Mouse (Mus musculus) natural killer cell, adult 2 months (primary cell): ENCODE data around the gene Mttp.

ENCODE experiments used
- DNase-seq, 2 experiments: peaks; one replicate each; pipeline ENCODE4 v3.0.0; 2022; ENCODE audit warnings: low spot score in 2 of 2

Gene Mttp

DNA sequence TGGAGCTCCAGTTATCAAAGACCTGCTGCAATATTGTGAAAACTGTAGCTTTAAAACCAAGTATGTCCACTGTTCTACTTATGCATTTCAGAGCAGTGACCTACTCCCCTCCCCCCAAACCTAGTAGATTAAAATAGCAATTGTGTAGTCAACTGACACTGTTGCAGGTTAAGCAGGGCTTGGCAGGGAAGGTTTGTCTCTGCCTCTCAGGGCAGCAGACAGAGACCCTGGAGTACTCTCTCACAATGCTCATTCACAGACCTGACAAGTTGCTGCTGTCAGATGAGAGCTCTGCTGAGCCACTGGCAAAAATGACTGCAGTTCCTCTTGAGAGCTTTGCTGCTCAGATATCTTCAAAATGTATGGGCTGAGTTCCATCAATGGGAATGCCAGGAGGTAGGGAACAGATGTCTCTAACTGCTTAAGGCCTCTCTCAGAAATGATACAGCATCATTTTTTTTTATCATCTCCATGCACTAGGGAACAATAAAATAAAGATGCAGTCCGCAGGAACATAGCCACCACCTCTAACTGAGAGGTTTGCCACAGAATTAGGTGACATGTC, 61.6 kb downstream of the Mttp start:
- no peak for DNase-seq

DNA sequence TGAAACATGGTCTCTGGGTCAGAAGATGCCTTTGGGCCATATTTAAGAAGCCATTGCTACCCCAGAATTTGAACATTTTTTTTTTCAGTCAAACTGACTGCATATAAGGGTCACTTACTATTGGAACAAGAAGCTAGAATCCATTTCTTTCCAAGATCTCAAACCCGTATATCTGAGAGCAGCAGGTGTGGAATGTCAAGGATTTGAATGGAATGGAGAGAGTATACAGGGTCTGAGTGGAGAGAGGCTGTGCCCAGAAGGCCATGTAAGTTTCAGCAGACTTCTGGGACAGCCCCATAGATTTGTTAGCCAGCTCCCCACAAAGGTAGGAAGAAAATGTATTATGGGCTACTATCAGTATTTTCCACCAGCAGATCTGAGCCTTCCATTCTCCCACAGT, 66.1 kb downstream of the Mttp start:
- no peak for DNase-seq

DNA sequence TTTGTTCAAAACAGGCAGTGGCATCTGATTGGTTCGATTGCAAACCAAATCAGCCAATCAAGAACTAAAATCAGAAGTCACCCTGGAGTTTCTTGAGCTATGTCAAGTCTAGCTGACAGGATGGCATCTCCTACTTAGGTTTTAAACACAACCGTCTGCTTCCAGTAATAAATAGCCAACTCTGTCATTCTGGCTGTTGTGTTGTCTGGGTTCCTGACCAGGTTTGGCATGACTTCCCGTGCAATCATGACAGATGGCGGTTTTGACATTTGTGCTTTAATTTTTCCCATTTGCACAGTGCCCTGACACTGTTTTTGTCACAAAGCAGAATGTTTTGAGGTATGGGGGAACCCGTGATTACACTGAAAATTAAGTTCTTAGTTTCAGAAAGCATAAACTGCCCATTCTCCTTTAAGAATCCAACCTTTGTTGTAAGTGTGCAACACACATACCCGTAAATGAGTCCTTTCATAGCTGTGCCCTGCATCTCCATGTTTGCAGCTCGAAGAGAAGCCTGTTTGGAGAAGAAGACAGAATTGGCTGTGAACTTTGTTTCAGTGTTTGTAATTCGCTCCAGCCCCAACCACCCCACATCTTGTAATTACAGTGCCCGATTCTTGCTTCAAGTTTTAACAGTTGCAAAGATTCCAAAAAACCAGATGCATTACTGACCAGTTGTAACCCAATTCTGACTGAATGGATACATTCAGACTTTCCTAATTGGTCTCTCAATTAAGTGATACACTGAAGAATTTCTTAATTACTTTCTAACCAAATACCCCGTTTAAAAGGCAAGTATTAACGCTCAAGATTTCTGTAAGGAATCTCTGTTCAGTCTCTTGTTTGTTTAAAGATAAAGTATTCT, 67.1 kb downstream of the Mttp start:
- DNase-seq: no peak

DNA sequence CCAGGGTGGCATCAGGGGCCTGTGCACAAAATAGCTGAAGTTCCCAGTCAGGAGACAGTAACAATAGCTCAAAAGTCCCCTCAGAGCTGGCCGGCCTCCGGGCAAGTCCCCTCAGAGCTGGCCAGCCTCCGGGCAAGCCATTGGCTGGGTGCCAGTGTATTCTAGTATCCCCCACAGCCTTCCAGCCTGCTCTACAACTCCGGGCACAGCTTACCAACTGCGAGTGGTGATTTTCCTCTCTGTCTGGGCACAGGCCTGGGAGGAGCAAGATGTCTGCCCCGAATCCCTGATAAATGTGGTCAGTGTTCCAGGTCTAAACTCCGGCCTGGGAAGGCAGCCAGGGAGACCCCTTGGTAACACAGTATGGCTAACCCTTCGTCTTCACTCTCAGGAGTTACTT, 69.6 kb downstream of the Mttp start:
- DNase-seq: no peak

DNA sequence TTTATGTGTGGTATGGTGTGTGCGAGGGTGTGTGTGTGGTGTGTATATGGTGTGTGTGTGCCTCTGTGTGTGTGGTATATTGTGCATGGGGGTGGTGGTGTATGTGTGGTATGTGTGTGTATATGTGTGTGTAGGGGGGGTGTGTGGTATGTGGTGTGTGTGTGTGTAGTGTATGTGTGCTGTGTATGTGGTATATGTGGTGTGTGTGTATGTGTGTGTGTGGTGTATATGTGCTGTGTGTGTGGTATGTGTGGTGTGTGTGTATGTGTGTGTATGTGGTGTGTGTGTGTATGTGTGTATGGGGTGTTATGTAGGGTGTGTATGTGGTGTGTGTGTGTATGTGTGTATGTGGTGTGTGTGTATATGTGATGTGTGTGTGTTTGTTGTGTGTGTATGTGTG, 70.6 kb downstream of the Mttp start:
- DNase-seq: no peak

DNA sequence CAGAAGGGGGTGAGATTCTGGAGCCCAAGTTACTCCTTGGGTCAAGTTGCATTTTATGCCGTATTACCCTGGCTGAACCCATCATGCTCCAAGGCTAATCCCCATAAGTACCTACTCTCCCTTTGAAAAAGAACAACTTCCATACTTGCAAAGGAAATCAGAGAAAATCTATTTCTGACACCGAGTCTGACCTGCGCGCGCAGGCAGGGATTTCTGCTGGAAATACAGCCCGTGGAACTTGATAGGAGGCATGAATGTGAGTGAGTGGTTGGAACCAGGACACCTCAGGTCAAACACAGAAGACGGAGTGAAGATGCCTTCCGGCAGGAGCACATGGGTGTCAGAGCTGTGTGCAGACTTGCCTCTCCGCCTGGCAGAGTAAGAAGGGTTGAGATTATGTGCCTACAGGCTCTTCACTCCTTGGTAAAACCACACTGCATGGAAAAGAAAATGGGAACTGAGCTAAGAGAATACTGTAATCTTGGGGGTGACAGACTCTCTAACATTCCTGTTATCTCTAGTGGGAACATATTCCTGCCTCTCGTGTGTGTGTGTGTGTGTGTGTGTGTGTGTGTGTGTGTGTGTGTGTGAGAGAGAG, 73.2 kb downstream of the Mttp start:
- DNase-seq: no peak

DNA sequence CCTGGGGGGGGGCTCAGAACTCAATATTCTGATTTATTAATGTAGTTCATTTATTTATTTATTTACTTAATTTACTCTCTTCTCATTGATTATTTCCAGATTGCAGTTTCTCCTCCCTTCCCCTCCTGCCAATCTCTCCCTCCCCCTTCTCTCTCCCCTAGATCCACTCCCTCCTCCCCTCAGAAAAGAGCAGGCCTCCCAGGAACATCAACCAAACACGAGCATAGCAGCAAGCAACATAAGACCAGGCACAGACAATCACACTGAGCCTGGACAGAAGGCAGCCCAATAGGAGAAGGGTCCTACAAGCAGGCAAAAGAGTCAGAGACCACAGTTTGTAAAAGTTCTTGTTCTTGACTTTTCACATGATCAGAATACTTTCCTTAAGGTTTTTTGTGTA, 73.8 kb downstream of the Mttp start:
- DNase-seq: no peak

DNA sequence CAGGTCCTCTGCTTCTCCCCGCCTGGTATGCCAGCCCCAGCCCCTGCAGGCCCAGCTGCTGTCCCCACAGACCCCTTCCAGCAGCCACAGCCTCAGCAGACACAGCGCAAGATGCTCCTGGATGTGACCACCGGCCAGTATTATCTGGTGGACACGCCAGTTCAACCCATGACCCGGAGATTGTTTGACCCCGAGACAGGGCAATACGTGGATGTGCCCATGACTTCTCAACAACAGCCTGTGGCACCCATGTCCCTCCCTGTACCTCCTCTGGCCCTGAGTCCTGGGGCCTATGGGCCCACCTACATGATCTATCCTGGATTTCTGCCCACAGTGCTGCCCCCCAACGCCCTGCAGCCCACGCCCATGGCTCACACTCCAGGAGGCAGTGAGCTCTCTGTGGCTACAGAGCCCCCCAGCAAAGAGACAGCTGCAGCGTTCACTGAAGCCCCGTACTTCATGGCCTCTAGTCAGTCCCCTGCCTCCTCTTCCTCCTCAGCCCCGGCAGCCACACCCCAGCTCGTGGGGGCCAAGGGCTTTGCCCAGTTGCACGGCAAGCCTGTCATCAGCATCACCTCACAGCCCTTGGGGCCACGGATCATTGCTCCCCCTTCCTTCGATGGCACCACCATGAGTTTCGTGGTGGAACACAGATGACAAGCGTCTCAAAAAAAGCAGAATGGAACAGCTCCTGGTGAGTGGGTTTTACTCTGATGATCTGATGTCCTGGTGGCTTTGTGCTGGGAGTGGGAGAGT, 74.8 kb downstream of the Mttp start:
- no peak for DNase-seq

DNA sequence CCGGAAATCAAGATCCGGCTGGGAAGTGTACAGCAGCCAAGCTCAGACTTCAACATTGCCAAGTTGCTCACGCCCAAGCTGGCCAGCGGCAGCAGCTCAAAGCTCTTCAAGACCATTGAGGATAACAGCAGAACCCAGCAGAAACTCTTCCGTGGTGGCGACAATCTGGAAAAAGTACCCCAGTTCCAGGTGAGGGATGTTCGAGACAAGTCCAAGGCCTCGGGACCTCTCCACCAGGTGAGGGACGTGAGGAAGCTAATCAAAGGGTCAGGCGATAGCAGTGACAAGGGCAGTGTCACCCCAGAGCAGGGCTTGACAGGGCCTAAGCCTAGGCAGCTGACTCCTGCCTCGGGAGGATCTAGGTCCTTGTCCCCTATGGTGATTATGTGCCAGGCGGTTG, 76.7 kb downstream of the Mttp start:
- DNase-seq: no peak

DNA sequence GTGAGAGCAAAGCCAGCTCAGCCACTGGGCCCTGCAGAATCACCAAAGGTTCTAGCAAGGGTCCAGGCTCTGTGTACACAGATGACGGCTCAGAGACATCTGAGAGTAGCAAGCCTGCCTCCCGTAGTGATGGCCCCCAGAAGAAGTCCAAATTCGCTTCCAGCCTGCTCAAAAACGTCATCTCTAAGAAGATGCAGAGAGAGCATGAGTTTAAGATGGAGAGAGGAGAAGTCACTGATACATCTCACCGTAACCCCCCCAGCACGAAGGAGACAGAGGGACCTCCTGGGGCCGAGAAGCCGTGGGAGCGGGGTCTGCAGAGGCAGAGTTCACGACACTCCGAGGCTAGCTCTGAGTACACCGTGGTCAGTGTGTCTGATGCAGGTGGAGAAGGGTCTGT, 77.5 kb downstream of the Mttp start, which contains the start of gene Gm5105:
Gene Gm5105 (minus strand): TSS at position 101 of the 400 bp plus-strand sequence.
- DNase-seq: no peak

DNA sequence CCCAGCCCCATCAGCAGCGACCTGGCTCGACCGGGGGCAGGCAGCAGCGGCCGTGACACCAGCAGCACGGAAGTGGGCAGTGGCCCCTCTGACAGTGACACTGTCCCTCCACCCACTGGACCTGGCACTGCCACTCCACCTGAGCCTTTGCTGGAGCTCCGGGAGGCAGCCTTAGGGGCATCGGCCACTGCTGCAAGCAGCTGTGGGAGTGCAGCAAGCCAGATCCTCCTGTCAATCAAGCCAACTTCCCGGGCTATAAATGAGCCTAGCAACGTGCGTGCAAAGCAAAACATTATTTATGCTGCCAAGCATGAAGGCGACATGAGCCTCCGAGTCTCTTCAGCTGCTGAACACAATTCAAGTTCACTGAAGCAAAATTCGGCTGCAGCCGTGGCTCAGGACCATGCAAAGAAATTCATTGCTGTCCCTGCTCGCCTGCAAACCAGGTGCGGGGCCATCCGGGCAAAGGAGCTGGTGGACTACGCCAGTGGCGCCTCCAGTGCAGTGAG, 78.4 kb downstream of the Mttp start:
- DNase-seq: no peak

DNA sequence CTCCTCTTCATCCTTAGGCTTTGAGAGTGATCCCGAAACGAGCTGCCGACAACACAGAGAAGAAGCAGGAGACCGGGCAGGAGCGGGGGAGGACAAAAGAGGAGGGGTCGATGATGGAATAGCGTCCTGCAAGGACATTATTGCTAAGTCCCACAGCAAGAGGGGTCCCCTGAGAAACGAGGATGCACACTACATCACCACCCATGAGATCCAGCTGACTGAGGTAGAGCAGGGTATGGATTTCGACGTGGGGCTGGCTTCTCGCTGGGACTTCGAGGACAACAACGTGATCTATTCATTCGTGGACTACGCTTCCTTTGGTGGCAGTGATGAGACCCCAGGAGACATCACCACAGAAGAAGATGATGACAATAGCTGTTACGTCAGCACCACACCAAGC, 78.8 kb downstream of the Mttp start:
- no peak for DNase-seq

DNA sequence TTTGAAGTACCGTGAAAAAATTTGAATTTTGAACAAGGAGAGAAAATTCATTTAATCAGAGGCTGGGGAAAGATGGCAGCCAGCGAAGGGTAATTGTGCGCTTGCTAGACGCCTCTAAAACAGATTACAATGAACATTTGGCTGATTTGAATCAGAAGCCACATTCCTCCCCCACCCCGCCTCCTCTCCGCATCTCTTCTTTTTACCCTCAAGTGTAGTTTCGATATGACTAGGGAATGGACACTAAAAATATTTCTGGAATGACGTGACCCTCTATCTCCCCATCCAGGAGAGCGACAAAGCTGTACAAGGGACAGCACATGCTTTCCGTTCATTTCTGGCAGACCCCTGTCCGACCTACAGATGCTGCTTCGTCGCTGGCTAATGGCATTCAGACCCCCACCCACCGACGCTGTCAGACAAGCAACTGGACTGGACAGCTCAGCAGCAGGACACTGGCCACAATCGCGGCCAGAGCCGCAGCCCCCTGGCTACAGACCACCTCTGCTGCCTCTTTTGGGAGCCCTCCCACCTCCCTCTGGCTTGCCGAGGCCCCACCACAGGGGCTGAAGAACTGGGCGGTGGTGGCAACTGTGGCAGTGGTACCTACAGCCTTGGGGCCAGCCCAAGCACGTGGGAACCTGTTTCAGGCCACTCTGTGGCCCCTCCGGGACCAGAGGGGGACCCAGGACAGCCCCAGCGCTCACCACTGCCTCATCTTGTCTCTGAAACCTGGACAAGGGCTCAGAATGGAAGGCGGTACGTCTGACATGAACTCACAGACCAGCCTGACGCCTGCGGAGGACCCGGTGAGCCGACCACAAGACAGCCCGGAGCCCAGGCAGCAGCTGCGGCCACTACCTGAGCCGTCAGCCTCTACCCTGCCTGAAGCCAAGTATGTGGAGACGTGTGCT, 79.8 kb downstream of the Mttp start, which contains the start of gene 1110002E22Rik:
Gene 1110002E22Rik (plus strand): TSS at position 321 of the 914 bp plus-strand sequence.
- no peak for DNase-seq

DNA sequence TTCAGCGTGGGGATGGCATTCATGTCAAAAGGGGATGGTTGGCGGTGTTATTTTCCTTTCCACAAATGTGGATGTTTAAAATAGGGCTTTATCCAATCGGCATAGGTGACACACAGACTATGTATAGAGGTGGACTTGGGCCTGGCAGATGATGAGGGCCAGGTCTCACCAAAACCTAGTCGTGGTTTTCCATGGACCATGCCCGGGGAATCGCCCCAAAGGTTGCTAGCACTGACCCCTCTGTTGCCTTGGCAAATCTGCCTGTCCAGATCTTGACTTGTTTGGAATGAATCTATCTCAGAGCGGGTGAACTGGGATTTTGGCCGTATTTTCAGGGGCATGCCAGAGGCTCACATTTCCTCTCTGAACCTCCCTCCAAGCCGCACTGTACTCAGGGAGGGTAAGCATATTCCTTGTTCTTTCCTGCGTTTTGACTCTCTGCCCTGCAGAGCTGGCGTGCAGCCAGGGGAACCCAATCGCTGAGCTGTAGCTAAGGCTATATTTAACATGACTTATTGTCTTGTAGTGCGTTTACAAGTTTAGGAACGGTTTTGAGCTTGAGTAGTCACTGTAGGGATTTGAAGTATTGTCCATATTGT, 80.9 kb downstream of the Mttp start:
- no peak for DNase-seq

DNA sequence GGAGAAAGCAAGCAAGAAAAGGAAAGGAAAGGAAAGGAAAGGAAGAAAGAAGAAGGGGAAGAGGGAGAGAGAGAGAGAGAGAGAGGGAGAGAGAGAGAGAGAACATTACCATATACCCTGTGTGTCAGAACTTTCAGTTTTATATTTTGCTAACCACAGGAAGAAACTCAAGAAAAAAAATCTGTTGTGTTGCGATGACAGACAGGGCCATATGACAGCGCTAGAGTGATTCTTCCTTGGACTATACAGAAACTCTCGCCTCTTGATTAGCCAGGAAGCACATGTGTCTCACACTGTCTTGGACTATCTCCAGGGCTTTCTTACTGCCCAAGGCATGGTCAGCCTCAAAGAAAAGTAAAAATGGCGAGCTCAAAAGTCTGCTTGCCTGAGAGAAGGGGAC, 82.1 kb downstream of the Mttp start:
- no peak for DNase-seq

DNA sequence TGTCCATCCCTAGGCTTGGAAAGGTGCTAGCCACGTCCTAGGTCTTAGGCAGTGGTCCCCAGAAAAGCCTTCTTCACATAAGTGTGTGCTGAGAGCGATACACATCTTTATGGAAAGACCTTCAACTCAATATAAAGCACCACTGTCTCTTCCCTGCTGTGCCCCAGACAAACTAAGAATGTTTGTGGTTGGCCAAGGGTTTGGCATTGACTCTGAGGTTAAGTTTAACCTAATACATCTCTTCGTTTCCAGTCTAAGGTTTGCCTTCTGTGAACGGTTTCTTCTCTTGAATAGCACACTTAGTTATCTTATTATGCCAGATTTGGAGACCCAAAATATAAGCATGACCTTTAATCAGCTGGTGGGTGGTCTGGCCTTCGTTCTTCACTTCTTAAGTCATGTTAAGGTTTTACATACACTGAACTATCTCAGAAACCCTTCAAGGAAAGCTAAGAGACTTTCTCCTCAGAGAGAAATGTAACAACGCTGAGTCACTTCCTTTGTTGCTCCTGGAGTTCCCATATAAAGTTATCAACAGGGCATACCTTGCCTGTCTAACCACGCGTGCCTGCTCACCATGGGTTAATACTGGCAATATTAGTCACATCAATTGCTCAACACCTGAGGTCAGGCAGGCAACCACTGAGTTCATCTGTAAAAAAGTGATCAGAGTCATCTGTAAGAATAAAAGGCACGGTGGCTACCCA, 83.4 kb downstream of the Mttp start:
- DNase-seq: no peak

DNA sequence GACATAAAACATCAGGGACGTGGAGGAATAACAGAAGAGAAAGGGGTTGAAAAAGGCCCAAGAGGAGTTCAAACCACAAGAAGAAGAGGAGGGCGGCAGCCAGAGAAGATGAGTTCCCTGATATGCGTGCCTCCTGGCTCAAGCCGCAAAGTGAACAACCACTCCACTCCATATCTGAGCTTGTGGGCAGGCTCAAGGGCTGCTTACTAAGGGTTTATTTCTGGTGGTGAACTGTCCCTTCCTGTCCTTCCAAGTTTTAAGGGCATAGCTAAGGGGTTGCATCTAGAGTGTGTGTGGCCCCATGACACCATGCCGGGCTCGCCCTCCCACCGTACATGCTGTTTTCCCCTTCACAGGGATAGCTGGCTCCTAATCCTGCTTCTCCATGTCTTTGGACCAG, 84.3 kb downstream of the Mttp start:
- no peak for DNase-seq

DNA sequence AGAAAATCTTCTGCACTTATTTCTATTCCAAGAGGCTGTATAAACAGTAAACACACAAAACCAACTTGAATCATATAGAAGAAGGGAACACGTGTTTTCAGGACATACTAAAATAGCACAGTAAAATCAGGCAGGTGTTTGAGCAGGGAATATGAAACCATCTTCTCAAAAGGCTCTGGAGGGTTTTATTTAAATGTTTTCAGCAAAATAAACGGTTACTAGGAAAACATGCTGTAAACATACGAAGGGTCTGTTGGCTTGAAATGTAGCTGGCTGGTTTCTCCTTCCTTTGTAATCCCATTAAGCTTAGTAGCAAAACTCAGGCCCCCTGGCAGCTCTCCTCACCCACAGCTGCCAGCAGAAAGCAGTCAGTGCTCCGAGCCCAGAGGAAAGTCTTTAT, 86.5 kb downstream of the Mttp start:
- DNase-seq: no peak

DNA sequence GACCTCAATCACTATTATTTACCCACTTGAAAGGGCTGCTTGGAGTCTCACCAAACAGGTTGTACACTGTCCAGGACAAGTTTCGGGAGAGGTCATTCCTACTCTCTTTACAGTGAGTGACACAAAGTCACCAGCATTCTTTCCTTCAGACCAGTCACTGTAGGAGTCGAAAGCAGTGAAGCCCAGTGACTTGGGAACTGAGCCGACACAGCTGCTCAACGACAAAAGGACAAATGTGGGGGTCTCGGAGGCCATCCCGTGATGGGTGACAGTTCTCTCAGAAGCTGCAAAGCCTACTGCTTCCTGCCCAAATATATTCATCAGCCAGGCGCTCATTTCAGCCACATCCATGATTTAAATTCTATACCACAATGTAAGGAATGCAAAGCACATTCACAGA, 87.8 kb downstream of the Mttp start:
- DNase-seq: no peak

DNA sequence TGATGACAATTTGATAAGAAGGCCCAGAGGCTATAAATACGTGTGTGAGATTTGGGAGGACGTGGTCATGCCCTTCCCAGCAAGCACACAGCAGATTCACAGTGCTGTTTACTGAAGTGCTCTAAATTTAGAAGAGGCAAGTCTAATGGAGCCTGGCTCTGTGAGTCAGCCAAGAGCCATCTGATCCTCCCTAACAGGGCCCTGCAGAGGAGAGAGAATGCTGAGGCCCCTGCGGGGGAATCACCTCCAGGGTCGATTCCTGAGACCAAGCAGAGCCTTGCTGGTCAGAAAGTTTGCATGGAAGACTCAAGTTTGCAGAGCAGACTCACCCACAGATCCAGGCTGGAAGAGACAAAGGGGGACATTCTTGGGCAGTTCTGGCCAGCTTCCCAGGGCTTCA, 90.8 kb downstream of the Mttp start:
- no peak for DNase-seq
